In the genomic region with DNA sequence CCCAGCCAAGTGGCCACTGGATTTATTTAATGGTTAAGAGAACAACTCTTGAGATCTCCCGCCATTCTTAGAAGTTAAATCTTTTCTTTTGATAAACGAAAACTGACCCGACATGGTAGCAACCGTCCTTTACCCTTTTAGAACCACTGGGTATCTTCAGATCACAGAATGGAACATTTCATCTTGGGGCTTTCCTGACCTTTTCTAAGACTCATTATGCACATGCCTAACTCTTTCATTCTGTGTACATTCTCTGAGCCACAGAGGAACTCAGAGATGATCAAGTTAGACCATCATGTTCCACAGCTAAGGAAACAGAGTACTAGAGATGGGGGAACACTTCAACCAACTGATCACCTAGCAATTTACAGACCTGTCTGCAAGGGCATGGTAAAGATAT, we compare ENCODE assay signal across 17 mouse cellular contexts.
"Had no signal": no experiment of that assay in that cellular context is flagged by ENCODE, and none has a peak within 500 bp of the region (broad histone marks: within the 10 kb centered on the region; RNA-seq: fewer than 3 reads in every experiment).

No protein-coding gene starts in this region.

- H3K4me3 ChIP-seq: midbrain, embryonic 10.5 days; midbrain, embryonic 12.5 days; myocyte; neural tube, embryonic 13.5 days; neural tube, embryonic 15.5 days had no signal

- H3K9me3 ChIP-seq: midbrain, embryonic 10.5 days; midbrain, embryonic 12.5 days; neural tube, embryonic 13.5 days; neural tube, embryonic 15.5 days had no signal

- H3K9ac ChIP-seq: lung, embryonic 14.5 days; midbrain, embryonic 12.5 days; neural tube, embryonic 13.5 days; neural tube, embryonic 15.5 days had no signal

- H3K27me3 ChIP-seq: midbrain, embryonic 12.5 days; neural tube, embryonic 13.5 days; neural tube, embryonic 15.5 days had no signal

- H3K4me2 ChIP-seq: lung, embryonic 14.5 days; midbrain, embryonic 12.5 days; neural tube, embryonic 13.5 days; neural tube, embryonic 15.5 days had no signal

- H3K4me1 ChIP-seq: midbrain, embryonic 10.5 days; midbrain, embryonic 12.5 days; neural tube, embryonic 13.5 days; neural tube, embryonic 15.5 days had no signal

- H3K27ac ChIP-seq: midbrain, embryonic 10.5 days; midbrain, embryonic 12.5 days; neural tube, embryonic 13.5 days; neural tube, embryonic 15.5 days had no signal

- H3K36me3 ChIP-seq: midbrain, embryonic 10.5 days; midbrain, embryonic 12.5 days; neural tube, embryonic 13.5 days; neural tube, embryonic 15.5 days had no signal

- DNase-seq: lung, embryonic 14.5 days; lung, postnatal 10 days; lung, postnatal 4 days; midbrain, embryonic 14.5 days; right cerebral cortex, adult 18-20 months; right cerebral cortex, postnatal 25 days; right cerebral cortex, postnatal 4 days; spleen, adult 18-20 months; thymus, adult 18-20 months; thymus, postnatal 14 days; thymus, postnatal 36 days had no signal

- ATAC-seq: midbrain, embryonic 16.5 days had no signal
